Mouse (Mus musculus): ENCODE data around the gene Erc2.

- TF ChIP-seq CTCF (IDR thresholded peaks at IDR 0.05; ENCODE audit: low read depth) (no peak), EP300 (IDR thresholded peaks at IDR 0.05; ENCODE audit: low read depth) (no peak)
These were observed 804.4 kb downstream of the Erc2 start for GRCm38 (mm10) chr14:28426610-28427009.
